Mouse (Mus musculus): ENCODE results near the gene Blm. TPM values are rescaled to one million over a fixed set of nuclear protein-coding genes. Genes with fewer than 3 reads are reported as not detected.

Gene Blm
- 12.6 and 17.2 TPM in 2 replicates for total RNA-seq (2023)

GRCm38 (mm10) chr7:80535009-80535744, at the start of gene Blm:
TSS of gene Blm (minus strand) at chr7:80535119.

GRCm38 (mm10) chr7:80405188-80405695, 129.7 kb downstream of the Blm start, which contains the start of gene Furin:
TSS of gene Furin (minus strand) at chr7:80405436.

Other genes starting within 250 kb of the Blm start
- 75.8 and 85.9 TPM in 2 replicates for gene Prc1, start 240.7 kb downstream of the Blm start, total RNA-seq (2023)
- 2.7 and 2.9 TPM in 2 replicates for gene Rccd1, start 210.7 kb downstream of the Blm start, total RNA-seq (2023)
- 73.6 and 85.6 TPM in 2 replicates for gene Unc45a, start 194.1 kb downstream of the Blm start, total RNA-seq (2023)
- gene Hddc3, start 192.0 kb downstream of the Blm start, total RNA-seq (2023): 2.9 and 8.2 TPM in 2 replicates
- 25.9 and 38.5 TPM in 2 replicates for gene Man2a2, start 163.7 kb downstream of the Blm start, total RNA-seq (2023)
- 584 and 690 TPM in 2 replicates for gene Fes, start 147.2 kb downstream of the Blm start, total RNA-seq (2023)
- 208 and 299 TPM in 2 replicates for gene Furin, start 129.7 kb downstream of the Blm start, total RNA-seq (2023)
- 23.8 and 30.2 TPM in 2 replicates for gene Crtc3, start 153.8 kb upstream of the Blm start, total RNA-seq (2023)